Mouse (Mus musculus): Measurements from ENCODE around the gene Olfr559. TPM values are rescaled to one million over a fixed set of nuclear protein-coding genes. Genes with fewer than 3 reads are reported as not detected.

Olfr559 gene
- polyA plus RNA-seq (2011; ENCODE audit: insufficient read length, low read depth, missing spikeins): not detected in 2 replicates

DNA sequence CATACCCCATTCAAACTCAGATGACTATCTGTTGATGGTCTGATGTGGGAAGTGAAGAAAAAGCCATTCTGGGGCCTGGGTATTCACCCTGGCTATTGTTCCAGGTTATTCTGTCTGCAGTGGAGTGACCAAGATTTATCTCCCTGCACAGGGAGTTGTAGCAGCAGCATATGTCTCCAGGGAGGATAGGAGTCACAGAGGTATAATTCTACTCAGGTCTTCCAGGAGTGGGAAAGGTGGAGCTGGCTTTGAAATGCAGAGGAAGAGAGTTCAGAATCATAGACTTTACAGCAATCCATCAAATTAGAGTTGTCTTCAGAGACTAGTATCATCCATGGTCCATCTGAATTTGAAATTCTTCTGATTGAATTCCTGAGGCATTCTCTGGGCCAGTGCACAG is at the start of gene Olfr559:
Olfr559 (minus strand) TSS at position 101 of the 400 bp plus-strand sequence.
- no peak within 1 kb of the TSS for H3K27ac ChIP-seq (ENCODE audit: insufficient read depth, low read length)
- TF ChIP-seq POLR2A (IDR thresholded peaks at IDR 0.05; ENCODE audit: low read depth, low read length) (no peak), CTCF (IDR thresholded peaks at IDR 0.05; ENCODE audit: borderline replicate concordance, insufficient read depth, low read length) (no peak)
- no peaks in the 10 kb centered on the region for H3K4me1 ChIP-seq (ENCODE audit: control insufficient read depth, insufficient read depth, low read length)
- H3K4me3 ChIP-seq (ENCODE audit: insufficient read depth, low read length): no peak within 1 kb of the TSS

GRCm38 (mm10) chr7:102770921-102771320 is 43.6 kb upstream of the Olfr559 start, which contains the start of gene Olfr561:
TSS of gene Olfr561 (plus strand) at chr7:102771221.
- TF ChIP-seq POLR2A (IDR thresholded peaks at IDR 0.05; ENCODE audit: low read depth, low read length): no peak
- no peak for TF ChIP-seq CTCF (IDR thresholded peaks at IDR 0.05; ENCODE audit: borderline replicate concordance, insufficient read depth, low read length)
- Histone ChIP-seq H3K4me1 (ENCODE audit: control insufficient read depth, insufficient read depth, low read length) (no peaks in the 10 kb centered on the region), H3K27ac (ENCODE audit: insufficient read depth, low read length) (no peak within 1 kb of the TSS), H3K4me3 (ENCODE audit: insufficient read depth, low read length) (no peak within 1 kb of the TSS)

DNA sequence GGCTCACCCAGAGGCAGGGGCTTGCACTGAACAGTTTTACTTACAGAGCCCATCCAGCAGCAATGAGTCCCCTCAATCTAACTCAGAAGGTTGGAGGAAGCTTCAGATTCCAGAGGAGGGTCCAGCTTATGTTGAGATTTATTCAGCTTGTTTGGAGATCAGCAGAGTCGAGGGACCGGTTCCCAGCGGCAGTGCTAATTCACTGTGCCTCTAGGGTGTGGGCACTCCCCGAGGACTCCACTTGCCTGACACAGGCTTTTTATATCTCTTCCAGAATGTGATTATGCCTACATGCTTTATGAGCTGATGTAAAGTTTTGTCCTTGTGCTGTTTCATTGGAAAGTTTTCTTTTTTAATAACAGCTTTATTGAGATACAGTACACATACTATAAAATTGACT is 32.0 kb upstream of the Olfr559 start, which contains the start of the genes Olfr560 and Olfr78:
Olfr560 (minus strand) TSS at position 101 of the 400 bp plus-strand sequence.
Olfr78 (minus strand) TSS at position 206 of the 400 bp plus-strand sequence.
- H3K27ac ChIP-seq (ENCODE audit: insufficient read depth, low read length): no peak within 1 kb of the TSS
- H3K4me3 ChIP-seq (ENCODE audit: insufficient read depth, low read length): no peak within 1 kb of the TSS
- no peak for TF ChIP-seq POLR2A (IDR thresholded peaks at IDR 0.05; ENCODE audit: low read depth, low read length)
- TF ChIP-seq CTCF (IDR thresholded peaks at IDR 0.05; ENCODE audit: borderline replicate concordance, insufficient read depth, low read length): no peak
- H3K4me1 ChIP-seq (ENCODE audit: control insufficient read depth, insufficient read depth, low read length): no peaks in the 10 kb centered on the region

- Histone ChIP-seq H3K4me3 (ENCODE audit: insufficient read depth, low read length) (no peak overlapping the region), H3K27ac (ENCODE audit: insufficient read depth, low read length) (no peak overlapping the region), H3K4me1 (ENCODE audit: control insufficient read depth, insufficient read depth, low read length) (no peaks in the 10 kb centered on the region)
- TF ChIP-seq POLR2A (IDR thresholded peaks at IDR 0.05; ENCODE audit: low read depth, low read length): no peak
- no peak for TF ChIP-seq CTCF (IDR thresholded peaks at IDR 0.05; ENCODE audit: borderline replicate concordance, insufficient read depth, low read length)
Measured at GRCm38 (mm10) chr7:102752086-102752485, 24.8 kb upstream of the Olfr559 start.

- Histone ChIP-seq H3K27ac (ENCODE audit: insufficient read depth, low read length) (no peak overlapping the region), H3K4me3 (ENCODE audit: insufficient read depth, low read length) (no peak overlapping the region), H3K4me1 (ENCODE audit: control insufficient read depth, insufficient read depth, low read length) (no peaks in the 10 kb centered on the region)
- TF ChIP-seq POLR2A (IDR thresholded peaks at IDR 0.05; ENCODE audit: low read depth, low read length) (no peak), CTCF (IDR thresholded peaks at IDR 0.05; ENCODE audit: borderline replicate concordance, insufficient read depth, low read length) (no peak)
Measured at GRCm38 (mm10) chr7:102737705-102738104, 10.4 kb upstream of the Olfr559 start.

- Histone ChIP-seq H3K27ac (ENCODE audit: insufficient read depth, low read length) (no peak overlapping the region), H3K4me3 (ENCODE audit: insufficient read depth, low read length) (no peak overlapping the region), H3K4me1 (ENCODE audit: control insufficient read depth, insufficient read depth, low read length) (no peaks in the 10 kb centered on the region)
- no peak for TF ChIP-seq CTCF (IDR thresholded peaks at IDR 0.05; ENCODE audit: borderline replicate concordance, insufficient read depth, low read length)
- no peak for TF ChIP-seq POLR2A (IDR thresholded peaks at IDR 0.05; ENCODE audit: low read depth, low read length)
Measured at GRCm38 (mm10) chr7:102733793-102734192, 6.5 kb upstream of the Olfr559 start.

DNA sequence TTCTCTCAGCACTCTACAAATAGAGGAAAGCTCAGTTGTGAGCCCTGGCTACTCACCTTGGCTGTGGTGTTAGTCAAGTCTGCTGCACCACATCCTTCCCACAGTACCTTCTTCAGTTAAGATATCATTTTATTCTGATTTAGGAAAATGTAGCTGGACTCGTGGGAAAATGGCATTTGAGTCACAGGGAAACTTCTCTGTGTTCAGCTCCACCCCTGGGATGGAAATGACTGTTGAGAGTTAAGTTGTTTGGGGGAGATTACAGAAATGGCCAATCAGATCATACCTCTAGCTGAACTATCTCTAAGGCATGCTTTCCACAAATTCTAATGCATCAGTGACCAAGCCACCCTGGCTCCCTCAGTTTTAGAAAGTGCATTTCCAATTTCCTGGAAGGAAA is 8.3 kb downstream of the Olfr559 start, which contains the start of gene Olfr33:
Olfr33 (minus strand) TSS at position 101 of the 400 bp plus-strand sequence.
- Histone ChIP-seq H3K4me3 (ENCODE audit: insufficient read depth, low read length) (no peak within 1 kb of the TSS), H3K27ac (ENCODE audit: insufficient read depth, low read length) (no peak within 1 kb of the TSS), H3K4me1 (ENCODE audit: control insufficient read depth, insufficient read depth, low read length) (no peaks in the 10 kb centered on the region)
- TF ChIP-seq POLR2A (IDR thresholded peaks at IDR 0.05; ENCODE audit: low read depth, low read length): no peak
- TF ChIP-seq CTCF (IDR thresholded peaks at IDR 0.05; ENCODE audit: borderline replicate concordance, insufficient read depth, low read length): no peak

GRCm38 (mm10) chr7:102701915-102702314 is 25.4 kb downstream of the Olfr559 start, which contains the start of gene Olfr558:
TSS of gene Olfr558 (plus strand) at chr7:102702215.
- no peak within 1 kb of the TSS for H3K27ac ChIP-seq (ENCODE audit: insufficient read depth, low read length)
- TF ChIP-seq POLR2A (IDR thresholded peaks at IDR 0.05; ENCODE audit: low read depth, low read length) (no peak), CTCF (IDR thresholded peaks at IDR 0.05; ENCODE audit: borderline replicate concordance, insufficient read depth, low read length) (no peak)

DNA sequence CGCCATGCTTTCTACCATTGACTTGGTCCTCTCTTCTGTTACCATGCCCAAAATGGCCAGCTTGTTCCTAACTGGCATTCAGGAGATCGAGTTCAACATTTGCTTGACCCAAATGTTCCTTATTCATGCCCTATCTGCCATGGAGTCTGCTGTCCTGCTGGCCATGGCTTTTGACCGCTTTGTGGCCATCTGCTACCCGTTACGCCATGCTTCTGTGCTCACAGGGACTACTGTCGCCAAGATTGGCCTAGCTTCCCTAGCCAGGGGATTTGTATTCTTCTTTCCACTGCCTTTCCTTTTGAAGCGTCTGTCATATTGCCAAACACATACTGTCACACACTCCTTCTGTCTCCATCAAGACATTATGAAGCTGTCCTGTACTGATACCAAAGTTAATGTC is 28.8 kb downstream of the Olfr559 start:
- H3K4me1 ChIP-seq (ENCODE audit: control insufficient read depth, insufficient read depth, low read length): no peaks in the 10 kb centered on the region
- TF ChIP-seq CTCF (IDR thresholded peaks at IDR 0.05; ENCODE audit: borderline replicate concordance, insufficient read depth, low read length) (no peak), POLR2A (IDR thresholded peaks at IDR 0.05; ENCODE audit: low read depth, low read length) (no peak)
- H3K4me3 ChIP-seq (ENCODE audit: insufficient read depth, low read length): no peak overlapping the region
- no peak overlapping the region for H3K27ac ChIP-seq (ENCODE audit: insufficient read depth, low read length)

More at GRCm38 (mm10) chr7:102701915-102702314, 25.4 kb downstream of the Olfr559 start, which contains the start of gene Olfr558:
- no peaks in the 10 kb centered on the region for H3K4me1 ChIP-seq (ENCODE audit: control insufficient read depth, insufficient read depth, low read length)
- H3K4me3 ChIP-seq (ENCODE audit: insufficient read depth, low read length): no peak within 1 kb of the TSS

GRCm38 (mm10) chr7:102695358-102696125 is 31.7 kb downstream of the Olfr559 start, which contains the start of gene Olfr557:
TSS of gene Olfr557 (plus strand) at chr7:102695910.
- no peak within 1 kb of the TSS for H3K27ac ChIP-seq (ENCODE audit: insufficient read depth, low read length)
- H3K4me3 ChIP-seq (ENCODE audit: insufficient read depth, low read length): no peak within 1 kb of the TSS
- H3K4me1 ChIP-seq (ENCODE audit: control insufficient read depth, insufficient read depth, low read length): no peaks in the 10 kb centered on the region
- TF ChIP-seq CTCF (IDR thresholded peaks at IDR 0.05; ENCODE audit: borderline replicate concordance, insufficient read depth, low read length) (peak; percentile 30; the same call in 1 of the 2 replicates), POLR2A (IDR thresholded peaks at IDR 0.05; ENCODE audit: low read depth, low read length) (no peak)
